Mouse (Mus musculus) thymus, postnatal 4 days (tissue): Measurements from ENCODE around the gene Prune2.
A peak's percentile ranks its signal among the peaks of the same experiment; 100 is the strongest.

Experiments used
- DNase-seq: peaks from one replicate; pipeline ENCODE4 v3.0.0; 2021

Prune2 gene

DNA sequence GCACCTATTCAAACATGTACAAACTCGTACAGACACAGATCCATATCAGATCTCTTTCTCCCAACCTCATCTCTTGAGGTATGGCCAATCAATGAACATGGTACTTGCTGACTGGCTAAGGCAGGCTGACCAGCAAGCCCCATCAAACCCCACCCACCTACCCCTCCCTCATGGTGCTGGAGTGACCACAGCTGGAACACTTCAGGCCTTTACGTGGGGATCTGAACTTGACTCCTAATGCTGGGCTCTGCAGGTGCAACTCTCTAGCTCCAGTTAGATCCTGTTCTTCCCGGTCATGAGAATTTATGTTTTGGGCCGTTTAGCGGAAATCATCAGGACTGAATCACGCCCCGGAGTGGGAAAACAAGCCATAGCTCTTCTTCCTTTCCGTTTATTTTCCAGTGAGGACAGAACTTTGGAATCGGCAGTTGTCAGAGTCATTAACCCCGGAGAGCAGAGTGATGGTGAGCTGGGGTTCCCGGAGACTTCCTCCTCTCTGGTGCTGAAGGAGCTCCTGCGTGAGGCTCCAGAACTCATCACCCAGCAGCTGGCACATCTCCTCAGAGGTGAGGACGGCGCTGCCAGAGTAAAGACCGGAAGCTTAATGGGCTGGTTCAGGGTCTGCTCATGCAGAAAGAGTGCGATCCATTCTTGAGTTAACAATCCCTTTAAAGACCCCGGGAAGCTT, 50.4 kb downstream of the Prune2 start:
- DNase-seq = no peak

DNA sequence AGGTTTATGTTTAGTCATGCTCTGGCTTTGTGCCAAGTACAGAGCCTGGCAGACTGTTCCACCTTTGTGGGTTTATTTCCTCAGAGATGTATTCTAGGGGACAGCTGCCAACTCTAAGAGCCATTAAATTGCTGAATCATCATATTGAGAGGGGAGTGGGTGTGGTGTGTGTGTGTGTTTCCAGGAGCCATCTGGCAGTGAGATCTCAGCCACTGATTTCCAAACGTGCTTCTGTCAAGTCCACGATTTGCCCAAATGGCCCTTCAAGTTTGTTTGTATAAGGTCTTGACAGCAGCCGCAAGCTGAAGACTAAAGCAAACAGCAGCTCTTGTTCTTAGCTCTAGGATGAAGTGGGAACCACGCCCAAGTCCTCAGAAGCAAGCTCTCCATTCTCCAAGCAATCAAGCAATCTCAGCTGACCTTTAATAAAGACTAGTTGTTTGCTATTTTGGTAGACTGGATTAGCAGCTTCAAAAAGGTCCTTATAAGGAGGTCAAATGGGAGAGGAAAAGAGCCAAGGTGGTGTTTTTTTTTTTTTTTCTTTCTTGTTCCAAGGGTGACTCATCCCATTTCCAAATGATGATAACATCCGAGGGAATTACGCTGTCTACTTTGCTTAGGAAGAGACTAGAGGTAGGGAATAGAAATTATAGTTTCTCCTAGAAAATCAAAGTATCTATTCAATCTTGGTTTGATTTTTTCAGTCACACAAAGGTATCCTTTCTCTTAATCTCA, 55.5 kb downstream of the Prune2 start:
- no peak for DNase-seq

DNA sequence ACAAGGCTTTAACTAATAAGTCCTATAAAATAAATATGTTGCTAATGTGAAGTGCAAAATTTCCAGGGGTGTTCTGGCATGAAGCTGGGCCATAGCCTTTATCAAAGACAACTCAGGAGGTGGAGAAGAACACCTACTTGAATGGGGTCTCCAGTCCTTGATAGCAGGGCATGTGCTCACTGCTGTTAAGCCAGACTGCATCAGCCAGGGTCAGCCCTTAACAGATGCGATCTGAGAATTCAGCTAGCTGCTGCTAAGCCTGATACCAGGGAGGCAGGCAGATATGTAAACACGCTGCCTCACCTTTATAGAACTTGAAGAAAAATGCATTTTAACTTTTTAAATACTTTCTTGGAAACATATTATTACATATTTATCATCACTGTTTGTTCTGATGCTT, 57.2 kb downstream of the Prune2 start:
- DNase-seq = no peak

DNA sequence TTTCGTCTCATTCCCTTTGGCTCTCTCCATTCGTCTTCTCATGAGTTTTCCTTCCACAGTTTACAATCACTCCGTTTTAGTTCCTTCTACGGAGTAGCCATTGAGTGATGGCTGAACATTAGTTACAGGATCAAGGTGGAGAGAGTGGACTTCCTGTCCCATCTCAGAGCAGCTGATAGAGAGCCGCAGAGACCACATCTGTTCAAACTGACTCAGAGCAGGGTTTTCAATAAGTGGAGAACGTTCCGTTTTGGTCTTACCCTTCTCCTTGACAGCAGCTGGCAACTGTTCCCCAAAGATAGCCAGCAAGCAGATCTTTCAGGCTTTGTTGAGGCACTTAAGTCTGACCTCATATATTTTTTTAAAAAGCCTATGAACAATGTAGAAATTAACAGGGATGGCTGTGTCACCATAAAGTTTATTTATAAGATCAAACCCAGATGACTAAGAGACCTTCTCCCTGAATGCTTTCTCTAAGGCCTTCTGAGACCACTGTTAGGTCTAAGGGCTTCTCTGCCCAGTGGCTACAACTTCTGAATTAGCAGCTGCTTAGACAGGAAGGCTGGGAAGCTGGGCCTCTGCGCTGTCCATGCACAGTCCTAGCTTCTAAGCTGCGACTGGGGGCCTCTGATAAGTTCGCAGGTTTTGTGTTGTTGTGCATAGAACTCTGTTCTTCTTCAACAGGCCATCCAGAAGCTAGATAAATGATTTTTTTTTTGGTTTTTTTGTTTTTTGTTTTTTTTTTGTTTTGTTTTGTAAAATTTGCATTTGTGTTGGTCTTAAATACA, 58.6 kb downstream of the Prune2 start:
- DNase-seq = no peak

DNA sequence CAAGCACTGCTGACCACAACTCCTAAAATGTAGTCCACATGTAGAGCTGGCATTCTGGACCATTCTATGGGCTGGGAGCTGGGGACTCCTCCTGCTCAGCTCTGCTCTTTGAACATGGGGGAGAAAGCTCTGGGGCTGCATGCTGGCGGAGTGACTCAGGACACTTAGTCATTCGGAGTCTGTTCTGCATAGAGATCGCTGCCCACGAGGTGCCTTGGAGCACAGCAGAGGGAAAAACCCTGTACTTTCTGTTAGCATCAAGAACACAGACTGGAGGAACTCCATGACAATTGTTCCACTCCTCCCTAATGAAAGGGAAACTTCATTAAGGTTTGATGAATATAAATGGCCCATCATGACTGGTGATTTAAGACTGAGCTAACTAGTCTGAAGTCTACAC, 68.8 kb downstream of the Prune2 start:
- DNase-seq = no peak

DNA sequence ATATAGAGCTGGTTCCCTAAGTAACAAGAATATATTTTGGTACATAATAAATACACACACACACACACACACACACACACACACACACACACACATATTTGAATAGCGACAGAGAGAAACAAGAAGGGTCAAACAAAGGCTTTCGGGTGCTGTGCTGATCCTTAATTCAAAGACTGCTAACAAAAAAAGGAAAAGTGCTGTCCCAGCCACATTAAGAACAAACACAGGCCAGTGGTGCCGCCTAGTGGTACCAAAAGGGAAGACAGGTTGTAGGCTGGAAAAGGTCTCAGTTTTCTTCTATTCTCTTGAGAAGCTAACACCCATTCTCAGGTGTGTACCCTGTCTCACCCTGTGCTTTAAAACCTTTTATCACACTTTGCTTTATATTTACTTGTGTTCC, 74.4 kb downstream of the Prune2 start:
- DNase-seq = peak; percentile 80

DNA sequence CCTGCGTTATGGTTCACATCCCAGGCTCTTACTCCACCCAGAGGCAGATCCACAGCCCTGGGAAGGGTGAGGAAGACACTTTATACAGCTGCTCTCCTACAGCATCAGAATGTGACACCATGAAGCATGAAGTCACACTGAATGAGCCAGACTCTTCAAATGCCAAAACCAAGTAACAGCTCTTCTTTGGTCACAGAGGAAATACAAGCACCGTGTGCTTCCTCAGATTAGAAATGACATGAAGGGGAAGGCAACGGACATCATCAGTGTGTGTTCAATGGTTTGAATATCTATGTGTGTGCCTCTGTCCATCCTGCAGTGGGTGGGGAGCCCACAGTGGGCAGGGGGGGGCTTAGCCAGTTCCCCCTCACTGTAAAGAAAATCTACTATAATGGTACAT, 76.4 kb downstream of the Prune2 start:
- no peak for DNase-seq

DNA sequence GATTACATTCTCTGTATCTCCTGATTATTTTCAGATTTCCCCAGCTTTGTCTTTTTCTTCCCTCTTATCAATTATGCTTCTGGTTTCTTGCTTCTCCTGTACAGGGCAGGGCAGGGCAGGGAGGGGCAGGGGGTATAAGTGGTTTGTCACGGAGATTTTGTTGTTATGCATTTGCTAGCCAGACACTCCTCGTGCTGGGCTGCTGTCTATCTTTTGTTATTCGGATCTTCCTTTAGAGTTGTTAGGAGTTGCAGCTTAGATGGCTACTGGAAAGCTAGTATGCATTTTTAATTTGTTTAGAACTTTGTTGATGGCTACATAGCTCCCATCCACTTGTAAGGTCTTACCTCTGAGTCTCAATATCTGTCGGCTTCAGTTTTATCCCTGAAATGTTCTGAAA, 91.0 kb downstream of the Prune2 start:
- DNase-seq = no peak

DNA sequence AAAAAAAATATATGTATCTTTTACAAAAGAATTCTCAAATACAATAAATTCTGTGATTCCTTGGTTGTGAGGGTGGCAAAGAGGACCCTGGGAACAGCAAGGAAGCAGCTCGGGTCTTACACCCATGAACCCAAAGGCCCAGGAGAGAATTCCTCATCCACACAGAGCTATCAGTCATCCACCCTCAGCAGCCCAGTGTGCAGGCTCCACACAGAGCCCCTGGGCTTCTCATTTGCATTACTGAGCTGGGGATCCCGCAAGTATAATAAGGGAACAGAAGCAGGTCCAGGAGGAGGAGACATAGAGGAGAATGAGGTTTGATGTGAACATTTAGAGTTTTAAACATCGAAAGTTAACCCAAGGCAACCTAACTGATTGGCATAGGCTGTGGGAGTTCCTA, 100.0 kb downstream of the Prune2 start:
- no peak for DNase-seq

DNA sequence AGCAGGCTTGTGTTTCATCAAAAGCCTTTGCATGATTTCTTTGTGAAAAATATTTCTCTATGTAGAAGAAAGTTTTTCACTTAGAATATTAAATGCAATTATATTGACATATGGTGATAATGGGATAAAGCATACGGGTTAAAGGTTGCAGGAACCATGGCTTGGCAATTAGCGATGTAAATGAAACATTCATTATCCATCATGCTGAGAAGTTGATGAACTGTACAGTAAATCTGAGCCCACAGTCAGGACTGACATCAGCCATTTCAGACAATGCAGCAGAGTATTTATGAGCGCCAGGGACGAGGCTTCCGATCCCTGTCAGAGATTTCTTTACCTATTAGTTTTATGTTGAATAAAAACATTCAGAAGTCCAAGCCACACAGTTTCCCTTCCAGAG, 104.2 kb downstream of the Prune2 start:
- no peak for DNase-seq

DNA sequence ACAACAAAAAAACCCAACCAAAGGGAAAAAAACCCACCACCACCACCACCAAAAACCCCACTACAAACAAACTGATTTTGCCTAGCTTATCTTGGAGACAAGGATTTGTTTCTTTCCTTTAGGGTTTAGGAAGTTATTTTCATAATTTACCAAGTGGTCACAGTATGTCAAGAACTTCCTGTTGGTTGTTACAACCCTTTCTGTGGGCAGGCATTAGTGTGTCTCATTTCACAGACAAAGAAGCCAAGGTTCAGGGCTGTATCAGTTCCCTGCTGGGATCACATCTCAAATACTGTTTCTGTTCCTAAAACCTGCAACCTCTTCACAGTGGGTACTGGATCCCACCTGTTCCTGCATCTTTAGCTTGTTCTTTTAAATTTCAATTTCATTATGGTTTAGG, 108.5 kb downstream of the Prune2 start:
- DNase-seq = no peak

DNA sequence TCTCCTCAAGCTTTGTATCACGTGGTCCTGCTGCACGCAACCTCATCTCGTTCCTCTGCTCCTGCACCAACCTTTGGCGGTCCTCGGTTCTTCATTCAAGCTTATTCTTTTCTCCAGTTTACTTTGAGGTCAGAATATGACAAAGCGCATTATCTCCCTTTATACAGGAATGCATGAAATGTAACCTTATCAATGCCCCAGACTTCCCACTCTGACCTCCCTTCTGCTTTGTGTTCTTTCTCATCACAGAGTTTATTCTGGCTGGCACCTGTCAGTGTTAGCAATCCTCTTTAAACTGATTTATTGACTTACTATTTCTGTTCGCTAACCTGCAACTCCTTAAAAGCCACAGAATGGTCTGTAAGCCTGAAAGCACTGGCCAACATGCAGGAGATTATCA, 113.1 kb downstream of the Prune2 start:
- no peak for DNase-seq

DNA sequence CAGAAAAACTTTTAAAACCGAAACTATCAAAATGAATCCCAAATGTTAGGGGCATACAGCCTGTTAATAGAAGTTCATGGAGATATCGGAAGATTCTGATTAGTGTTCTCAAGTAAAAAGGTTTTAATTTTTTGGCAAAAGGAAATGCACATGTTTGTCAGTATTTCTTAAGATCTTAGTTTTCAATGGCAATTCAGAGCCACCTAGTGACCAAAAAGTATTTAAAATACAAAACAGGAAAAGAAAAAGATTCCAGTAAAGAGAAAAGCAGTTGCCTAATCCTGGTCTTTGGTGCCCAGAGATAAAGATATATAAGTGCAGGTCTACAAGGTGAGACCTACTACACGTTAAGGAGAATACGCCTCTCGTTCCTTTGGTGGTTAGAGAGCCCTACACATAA, 115.3 kb downstream of the Prune2 start:
- no peak for DNase-seq

DNA sequence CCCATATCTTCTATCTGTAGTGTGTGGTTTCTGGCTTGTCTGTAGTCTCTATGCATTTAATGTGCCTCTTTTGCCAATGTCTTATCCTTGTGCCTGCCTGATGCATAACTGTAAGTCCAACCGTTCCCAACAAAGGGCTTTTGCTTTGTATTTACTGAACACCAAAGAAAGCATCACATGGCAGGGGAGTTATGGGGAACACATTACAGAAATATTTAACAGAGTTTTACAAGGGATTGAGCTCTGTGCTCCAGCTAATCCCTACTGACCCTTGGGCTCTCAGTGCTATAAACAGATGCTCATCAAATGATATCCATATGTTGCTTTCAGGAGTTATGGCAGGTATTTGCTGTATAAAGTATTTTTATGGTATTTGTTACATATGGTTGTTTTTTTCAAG, 116.3 kb downstream of the Prune2 start:
- DNase-seq = no peak

DNA sequence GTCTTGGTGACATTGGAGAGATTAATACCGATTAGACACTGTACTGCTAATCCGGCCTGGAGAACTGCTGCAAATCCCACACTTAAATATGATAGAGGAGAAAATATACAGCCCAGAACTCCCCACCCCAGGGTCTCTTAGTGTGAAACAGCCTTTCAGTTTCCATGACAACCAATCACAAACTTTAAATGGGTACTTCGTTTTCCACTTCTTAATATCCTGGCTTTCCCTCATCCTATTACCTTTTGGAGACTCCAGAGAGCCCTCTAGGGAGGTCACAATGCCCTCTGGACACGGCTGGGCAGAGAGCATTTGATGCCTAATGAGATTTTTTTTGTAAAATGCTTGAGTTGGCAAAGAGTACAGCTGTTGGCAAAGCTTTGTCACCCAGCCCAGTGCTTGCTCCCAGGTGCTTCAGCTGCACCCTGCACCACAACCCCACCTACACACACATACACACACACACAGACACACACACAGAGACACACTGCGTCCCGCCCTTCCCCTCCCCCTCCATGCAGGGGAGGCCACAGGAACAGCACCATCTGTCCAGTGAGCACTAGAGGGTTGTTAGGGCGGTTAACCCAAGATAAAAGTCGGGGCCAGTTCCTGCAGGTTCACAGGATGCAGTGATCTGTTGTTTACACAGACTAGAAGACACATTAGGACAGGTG, 122.9 kb downstream of the Prune2 start:
- no peak for DNase-seq

DNA sequence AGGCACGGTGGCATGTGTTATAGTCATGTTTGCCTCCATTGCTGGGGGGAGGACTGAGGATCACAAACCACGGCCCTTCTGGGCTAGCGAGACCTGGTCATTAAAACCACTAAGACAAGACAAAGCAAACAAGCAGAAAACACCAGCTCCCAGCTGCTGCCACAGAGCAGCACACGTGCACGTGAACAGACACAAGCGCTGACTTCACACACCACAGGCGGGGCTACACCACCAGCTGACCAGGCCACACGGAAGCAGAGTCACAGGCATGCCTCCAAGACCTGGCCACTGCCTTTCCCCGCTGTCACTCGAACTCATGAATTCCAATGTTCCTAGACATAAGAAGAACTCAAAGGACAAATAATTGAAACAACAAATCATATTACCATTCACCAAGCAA, 125.5 kb downstream of the Prune2 start:
- DNase-seq = no peak

DNA sequence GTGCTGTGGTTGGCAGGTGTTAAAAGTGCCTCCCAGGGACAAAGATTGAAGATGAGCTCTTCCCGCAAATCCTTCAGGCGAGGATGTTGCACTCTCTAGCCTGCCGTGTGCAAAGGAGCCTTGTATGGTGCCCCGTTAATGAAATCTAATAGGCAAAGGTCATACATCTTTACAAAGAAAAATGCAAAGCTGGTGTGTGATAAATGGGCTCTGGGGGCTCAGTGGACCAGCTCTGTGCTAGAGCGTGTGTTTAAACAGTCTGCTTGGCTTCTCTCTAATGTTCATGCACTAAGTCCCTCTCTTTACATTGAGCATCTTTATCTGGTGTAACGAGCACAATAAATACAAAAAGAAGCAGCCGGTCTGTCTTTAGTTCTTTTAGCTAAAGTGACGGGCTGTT, 138.1 kb downstream of the Prune2 start:
- DNase-seq = no peak

DNA sequence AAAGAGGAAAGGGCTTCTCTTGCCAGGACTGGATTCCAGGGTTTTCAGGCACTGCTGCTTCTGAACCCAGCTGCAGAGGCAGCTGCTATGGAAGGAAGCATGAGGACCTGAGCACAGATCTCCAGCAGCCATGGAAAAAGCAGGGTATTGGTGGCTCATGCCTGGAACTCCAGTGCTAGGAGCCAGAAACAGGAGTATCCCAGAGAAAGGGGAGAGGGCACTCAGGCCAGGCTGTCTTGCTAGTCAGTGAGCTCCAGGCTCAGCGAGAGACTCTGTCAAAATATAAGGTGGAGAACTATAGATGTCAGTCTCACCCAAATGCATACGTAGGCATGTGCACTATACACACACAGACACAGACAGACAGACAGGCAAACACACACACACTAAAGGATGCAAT, 140.4 kb downstream of the Prune2 start:
- DNase-seq = no peak

DNA sequence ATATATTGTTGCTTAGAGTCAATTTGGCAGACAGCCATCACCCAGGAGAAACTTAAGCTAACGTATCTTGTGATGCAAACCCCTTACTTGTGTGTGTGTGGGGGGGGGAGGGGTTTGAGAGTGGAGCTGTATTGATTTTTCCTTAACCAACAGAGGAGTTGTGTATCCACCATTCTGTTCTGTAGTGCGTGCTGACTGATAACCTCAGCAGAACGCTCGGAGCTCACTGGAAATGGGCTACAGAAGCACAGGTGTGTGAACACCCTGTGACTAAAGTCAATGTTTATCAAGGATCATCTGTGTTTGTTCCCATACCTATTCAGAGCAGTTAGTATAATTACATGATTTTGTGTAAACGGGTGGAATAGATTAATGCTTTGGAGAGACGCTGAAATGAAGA, 141.3 kb downstream of the Prune2 start:
- DNase-seq = no peak

DNA sequence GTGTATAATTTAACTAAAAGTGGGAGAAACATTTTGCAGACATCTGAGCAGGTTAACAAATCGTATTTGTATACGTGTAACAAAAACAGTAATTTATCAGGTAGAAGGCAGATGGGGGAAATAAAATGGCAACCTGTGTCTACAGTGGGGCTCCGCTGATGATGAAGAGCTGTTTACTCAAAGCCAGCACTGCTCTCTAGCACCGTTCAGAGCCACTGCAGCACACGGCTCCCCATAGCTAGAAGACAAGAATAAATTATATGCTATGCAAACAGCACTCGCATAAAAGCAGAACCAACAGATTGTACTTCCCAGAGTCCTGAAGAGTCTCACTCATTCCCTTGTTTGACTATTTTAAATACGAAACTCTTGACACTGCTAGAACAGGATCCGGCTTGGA, 152.9 kb downstream of the Prune2 start:
- DNase-seq = no peak

DNA sequence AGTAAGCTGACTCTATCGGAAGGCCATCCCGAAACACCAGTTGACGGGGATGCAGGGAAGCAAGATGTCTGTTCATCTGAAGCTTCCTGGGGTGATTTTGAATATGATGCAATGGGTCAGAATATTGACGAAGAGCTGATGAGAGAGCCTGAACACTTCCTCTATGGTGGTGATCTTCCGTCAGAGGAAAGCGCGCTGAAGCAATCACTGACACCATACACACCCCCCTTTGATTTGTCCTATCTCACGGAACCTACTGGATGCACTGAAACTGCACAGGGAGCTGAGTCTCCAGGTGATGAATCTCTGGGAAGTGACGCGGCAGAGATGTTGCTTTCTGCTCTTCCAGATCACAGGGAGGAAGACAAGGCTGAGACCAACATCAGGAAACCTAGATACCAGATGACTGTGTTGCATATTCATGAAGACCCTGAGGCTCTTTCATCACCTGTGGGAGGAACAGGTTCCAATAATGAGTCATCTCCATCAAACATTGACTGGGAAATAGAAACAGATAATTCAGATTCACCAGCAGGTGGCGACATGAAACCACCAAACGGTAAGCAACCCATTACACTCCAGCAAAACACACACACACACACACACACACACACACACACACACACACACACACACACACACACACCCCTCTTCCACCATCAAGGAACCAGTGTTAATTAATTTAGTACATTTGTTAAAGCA, 168.3 kb downstream of the Prune2 start:
- peak; percentile 66 for DNase-seq

DNA sequence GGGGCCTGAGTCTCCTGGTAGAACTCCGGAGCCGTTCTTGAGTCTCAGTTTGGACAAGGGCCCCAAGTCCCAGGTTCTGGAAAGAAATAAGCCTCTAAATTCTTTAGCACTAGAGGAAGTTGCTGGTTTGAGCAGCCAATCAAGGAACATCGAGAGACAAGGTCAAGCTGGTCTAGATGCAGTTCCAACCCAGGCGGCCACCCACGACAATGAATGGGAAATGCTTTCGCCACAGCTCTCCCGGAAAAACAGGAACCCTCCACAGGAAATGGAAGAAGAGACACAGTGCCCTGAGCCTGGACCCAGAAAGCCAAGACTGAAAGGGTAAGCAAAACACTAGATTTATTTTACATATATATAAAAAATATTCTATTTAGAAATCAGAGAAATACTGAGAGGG, 169.5 kb downstream of the Prune2 start:
- DNase-seq = no peak

DNA sequence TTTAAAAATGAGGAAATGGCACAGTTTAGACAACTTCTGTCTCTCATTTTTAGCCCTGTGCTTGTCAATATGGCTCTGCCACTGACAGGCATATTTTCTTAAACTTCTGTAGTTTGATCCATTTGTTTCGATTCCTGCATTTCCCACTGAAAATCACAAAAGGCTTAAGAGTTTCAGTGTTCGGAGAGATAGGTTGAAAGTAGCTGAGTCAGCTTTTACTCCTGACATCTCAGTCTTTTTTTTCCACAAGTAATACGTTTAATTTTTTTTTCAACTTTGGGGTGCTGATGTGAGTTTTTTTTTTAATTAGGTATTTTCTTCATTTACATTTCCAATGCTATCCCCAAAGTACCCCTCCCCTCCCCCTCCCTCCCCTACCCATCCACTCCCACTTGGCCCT, 174.6 kb downstream of the Prune2 start:
- no peak for DNase-seq
